Mouse (Mus musculus): ENCODE data around the gene Arid3a.

Arid3a gene

DNA sequence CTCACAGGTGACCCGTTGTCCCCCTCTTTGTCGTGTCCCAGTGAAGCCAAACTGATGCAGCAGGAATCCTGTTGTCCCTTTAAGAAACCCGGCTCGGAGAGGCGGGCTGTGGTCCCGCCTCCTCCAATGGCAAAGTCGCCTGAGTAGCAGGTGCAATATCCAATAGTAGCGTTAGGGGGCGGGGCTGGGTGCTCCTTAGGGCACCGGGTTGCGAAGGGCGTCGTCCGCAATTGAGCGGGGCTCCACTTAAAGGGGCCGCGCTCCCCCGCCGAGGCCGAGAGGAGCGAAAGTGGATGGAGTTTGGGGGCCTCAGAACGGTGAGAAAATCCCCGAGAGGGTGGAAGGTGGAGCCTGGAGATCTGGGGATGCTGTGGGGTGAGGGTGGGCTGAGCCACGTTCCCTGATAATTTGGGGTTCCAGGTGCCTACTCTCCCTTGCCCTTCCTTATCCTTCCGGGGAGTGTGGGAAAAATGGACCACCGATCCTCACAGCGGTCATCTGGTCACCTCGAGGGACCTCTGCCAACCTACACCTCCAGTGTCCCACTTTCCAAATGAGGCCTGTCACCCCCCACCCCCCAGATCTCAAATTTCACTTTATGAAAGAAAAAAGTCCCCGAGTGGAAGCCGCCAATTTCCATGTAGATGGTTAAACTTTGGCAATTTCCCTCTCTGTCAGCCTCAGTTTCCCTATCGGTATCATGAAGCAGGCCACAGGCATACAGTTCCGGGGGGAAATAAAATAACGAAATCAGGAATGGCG is 69.6 kb downstream of the Arid3a start, which contains the start of gene Abca7:
Gene Abca7 (plus strand): TSS at position 223 of the 762 bp plus-strand sequence.
- DNase-seq: peak; percentile 97 to 99

DNA sequence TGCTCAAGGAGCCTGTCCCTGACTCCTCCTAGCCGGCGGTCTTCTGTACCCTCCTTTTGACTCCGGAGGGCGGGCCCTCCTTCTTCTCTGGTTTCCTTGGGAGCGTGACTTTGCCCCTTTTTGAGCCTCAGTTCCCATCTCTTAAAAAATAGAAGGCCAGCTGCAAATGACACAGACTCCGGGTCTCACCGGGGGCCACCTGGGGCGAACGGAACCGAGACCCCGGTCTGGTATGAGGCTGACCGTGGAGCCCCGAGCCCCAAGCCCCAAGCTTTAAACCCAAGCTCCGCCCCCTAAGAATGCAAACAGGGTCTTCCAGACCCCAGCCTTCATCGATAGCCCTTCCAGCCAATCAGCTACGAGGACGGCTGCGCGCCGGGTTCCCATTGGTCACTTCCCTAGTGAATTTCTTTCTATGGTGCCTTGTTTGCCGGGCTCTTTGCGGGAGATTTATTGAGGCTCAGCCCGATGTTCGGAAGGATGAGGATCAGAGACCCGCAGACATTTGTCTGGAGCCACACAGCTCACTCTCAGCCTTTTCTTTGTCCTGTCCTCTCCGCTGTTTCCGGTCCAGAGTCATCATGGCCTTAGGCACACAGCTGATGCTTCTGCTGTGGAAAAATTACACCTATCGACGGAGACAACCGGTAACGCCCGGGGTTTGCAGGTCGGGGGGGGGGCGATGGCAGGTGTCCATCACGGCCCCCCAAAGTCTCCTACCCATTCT is 70.4 kb downstream of the Arid3a start:
- peak in 1 of 2 experiments; percentile 75 for DNase-seq

DNA sequence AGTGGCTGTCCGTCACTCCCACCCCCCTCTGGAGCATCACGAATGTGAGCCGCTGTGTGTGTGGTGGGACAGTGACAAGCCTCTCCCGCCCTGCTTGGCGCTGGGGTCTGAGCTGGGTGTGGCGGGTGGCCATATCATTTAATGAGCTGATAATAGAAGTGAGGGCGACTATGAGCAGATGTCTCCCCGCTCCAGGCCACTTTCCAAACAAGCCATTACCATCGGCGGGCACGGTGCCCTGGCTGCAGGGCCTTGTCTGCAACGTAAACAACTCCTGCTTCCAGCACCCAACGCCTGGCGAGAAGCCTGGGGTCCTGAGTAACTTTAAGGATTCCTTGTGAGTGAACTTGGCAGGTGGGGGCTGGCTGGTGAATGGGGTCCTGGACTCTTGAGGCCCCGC is 71.0 kb downstream of the Arid3a start:
- no peak for DNase-seq

GRCm38 (mm10) chr10:80001945-80002344 is 75.1 kb downstream of the Arid3a start:
- no peak for DNase-seq

DNA sequence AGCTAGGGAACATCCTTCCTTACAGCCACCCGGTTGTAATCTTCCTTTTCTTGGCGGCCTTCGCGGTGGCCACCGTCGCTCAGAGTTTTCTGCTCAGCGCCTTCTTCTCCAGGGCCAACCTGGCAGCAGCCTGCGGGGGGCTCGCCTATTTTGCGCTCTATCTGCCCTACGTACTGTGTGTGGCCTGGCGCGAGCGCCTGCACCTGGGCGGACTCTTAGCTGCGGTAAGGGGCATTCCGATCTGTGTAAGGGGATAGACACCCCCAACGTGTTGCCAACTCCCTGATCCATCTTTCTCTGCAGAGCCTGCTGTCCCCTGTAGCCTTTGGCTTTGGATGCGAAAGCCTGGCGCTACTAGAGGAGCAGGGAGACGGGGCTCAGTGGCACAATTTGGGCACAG is 76.0 kb downstream of the Arid3a start:
- no peak for DNase-seq

GRCm38 (mm10) chr10:80003374-80004232 is 76.8 kb downstream of the Arid3a start:
- DNase-seq: peak in 1 of 2 experiments; percentile 65

DNA sequence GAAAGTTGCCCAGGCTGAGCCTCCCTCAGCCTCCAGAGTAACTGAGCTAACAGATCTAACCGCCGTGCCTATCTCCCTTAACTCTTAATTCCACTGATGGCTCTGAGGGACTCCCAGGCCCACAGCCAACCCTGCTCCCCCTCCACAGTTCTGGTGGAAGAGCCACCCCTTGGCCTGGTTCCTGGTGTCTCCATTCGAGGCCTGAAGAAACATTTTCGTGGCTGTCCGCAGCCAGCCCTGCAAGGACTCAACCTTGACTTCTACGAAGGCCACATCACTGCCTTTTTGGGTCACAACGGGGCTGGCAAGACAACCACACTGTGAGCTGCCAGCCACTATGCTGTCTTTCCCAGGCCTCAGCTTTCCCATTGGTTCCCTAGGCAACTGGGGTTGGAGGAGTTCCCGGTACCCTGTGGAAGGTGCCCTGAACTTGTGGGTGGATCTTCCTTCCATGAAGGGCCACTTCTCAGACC is 77.4 kb downstream of the Arid3a start:
- DNase-seq: no peak
